Mouse (Mus musculus) liver, adult 2 months (tissue): Measurements from ENCODE around the gene Npc2.

ENCODE experiments used
- CTCF ChIP-seq: fragments of 200-500 bp; IDR thresholded peaks from 2 replicates; pipeline ENCODE4 v1.5.1; 2011; ENCODE audit warnings: low read depth, low read length, control low read depth
- POLR2A ChIP-seq: fragments of 200-500 bp; IDR thresholded peaks from 2 replicates; pipeline ENCODE4 v1.6.1; 2011; ENCODE audit warnings: low read length, control low read depth; ENCODE audit not compliant: insufficient read depth; ENCODE audit errors: extremely low read depth

DNA sequence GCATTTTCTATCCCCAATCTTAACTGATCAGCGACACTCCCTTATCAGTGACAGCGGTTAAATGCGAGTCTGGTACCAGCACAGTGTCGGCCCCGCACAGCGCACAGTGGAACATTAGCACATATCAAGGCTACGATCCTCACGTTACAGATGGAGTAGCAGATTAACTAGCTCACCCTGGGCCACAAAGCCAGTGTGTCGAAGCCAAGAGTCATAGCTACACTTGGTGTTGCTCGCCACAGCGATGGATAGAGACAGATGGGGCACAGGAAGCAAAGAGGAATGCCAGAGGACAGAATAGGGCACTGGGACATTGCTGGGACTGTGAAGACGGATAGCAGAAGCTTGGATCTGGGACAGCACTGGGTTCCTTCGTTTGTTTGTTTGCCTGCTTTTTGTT, 34.4 kb upstream of the Npc2 start:
- no peak for TF ChIP-seq CTCF
- no peak for TF ChIP-seq POLR2A
